Mouse (Mus musculus): ENCODE results near the gene Tlcd1.

Tlcd1 gene

DNA sequence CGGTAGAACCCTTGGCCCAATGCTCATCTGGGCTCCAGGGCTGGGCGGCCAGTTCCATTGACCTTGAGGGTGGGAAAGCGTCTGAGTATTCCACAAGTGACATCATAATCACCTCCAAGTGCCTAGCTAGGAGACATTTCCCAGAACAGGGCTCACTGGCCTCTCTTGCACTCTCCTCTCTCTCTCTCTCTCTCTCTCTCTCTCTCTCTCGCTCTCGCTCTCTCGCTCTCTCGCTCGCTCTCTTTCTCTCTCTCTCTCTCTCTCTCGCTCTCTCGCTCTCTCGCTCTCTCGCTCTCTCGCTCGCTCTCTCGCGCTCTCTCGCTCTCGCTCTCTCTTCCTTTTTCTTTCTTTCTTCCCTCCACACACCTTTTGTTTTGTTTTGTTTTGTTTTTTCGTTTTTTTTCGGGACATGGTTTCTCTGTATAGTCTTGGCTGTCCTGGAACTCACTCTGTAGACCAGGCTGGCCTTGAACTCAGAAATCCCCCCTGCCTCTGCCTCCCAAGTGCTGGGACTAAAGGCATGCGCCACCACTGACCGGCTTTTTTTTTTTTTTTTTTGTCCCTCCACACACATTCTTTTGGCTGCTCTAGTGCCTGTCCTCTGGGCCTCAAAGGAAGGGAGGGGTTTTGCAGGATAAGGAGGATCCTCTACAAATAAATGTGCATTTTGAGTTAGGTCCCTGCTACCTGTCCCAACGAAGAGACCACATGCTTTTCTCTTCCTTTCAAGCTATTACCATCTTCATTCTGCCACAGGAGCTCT, 18.8 kb downstream of the Tlcd1 start:
- CTCF ChIA-PET = no interaction called here

GRCm38 (mm10) chr11:78202372-78202771, 25.9 kb downstream of the Tlcd1 start:
- CTCF ChIA-PET = no interaction called here

DNA sequence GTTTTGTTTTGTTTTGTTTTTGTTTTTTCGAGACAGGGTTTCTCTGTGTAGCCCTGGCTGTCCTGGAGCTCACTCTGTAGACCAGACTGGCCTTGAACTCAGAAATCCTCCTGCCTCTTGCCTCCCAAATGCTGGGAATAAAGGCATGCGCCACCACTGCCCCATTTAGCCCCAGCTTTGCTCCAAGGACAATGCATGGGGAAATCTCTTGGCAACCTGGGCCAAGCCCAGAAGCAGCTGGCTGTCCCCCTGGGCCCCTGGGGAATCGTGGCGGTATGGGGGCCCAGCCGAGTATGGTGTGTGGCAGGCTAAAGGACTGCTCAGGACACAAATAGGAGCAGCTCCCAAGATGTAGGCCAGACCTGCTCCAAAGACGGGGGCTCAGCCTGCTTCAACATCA, 27.8 kb downstream of the Tlcd1 start:
- CTCF ChIA-PET = no interaction called here

DNA sequence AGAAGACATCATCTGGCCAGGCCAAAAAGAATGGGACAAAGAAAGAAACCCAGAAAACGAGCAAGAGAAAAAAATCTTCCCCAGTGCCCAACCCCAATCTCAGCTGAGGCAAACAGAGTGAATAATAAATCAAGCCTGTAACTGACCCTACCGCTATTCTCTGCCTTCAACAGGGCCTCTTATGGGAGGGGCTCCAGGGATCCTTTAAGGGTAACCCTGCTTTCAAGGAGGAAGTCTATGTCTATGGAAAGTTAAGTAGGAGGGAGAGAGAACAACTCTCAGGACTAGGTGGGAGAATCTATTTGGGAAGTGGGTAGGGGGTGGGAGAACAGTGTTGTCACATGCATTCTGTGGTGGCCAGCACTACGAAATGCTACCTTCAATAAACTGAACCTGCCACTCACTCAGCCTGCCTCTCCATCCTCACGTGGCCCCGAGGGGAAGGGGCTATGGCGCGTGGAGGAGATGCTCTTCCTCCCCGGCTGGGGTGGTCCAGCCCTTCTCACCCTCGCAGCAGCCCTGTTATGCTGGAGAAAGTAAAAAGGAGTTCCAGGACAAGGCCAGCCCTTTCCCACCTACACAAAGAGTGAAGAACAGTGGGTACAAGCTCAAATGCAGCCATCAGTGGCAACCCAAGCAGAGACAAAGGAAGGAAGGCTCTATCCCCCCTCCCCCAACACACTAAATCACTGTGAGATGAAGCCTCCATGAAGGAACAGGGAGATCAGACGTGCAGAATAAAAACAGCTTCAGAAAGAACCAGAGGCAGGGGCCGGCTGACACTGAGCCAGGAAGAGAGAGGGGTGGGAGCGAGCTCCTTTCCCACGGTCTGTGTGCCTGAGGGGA, 29.1 kb downstream of the Tlcd1 start:
- CTCF ChIA-PET = interaction anchor here (0.8 kb wide), 1 partner anchor 12 kb away, joined by 3 read pairs; no protein-coding TSS in a partner anchor

- CTCF ChIA-PET = no interaction called here
Measured at GRCm38 (mm10) chr11:78207190-78207589, 30.7 kb downstream of the Tlcd1 start.

DNA sequence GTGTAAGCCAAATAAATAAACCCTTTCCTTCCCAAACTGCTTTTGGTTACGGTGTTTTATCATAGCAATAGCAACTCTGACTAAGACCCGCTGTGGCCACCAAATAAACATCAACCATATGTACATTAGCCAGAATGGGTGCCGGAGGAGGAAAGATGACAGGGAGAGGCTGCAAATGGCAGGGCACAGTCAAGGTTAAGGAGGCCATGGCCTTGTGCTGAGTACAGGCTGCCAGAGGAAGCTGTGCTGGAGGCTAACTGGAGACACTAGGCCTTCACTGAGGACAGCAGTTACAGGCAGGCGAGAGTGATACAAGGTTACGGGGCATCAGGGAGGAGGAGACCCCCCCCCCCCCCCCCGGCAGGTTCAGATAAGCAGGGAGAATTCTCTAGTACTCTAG, 33.4 kb downstream of the Tlcd1 start:
- CTCF ChIA-PET = interaction anchor here (1.2 kb wide), 1 partner anchor 20 kb away, joined by 3 read pairs; no protein-coding TSS in a partner anchor

DNA sequence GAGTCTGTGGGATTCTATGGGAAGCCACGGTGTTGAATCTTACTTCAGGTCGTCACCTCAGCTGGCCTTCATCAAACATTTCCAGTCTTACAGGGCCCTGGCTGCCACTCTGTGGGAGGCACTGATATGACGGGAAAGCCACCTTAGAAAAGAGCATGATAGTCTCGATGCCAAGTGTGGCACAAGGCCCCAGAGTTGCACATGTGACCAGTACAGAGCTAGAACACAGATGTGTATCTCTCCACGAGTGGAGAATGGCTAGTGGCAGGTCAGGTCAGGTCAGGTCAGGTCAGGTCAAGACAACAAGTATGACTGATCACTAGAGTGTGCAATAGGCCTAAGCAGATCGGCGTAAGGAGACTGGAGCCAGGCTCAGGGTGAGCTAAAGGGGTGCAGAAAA, 34.1 kb downstream of the Tlcd1 start:
- CTCF ChIA-PET = interaction anchor here (0.6 to 1.2 kb wide), 4 partner anchors 19 to 50 kb away, joined by 3 to 9 read pairs (median 3); no protein-coding TSS in a partner anchor

GRCm38 (mm10) chr11:78211513-78211912, 35.0 kb downstream of the Tlcd1 start:
- CTCF ChIA-PET = interaction anchor here (0.6 to 1.2 kb wide), 2 partner anchors 22 to 34 kb away, joined by 3 read pairs; partner anchors contain the start of genes Sdf2 and Supt6

GRCm38 (mm10) chr11:78213086-78213817, 36.7 kb downstream of the Tlcd1 start:
- CTCF ChIA-PET = interaction anchor here (1.0 kb wide), 1 partner anchor 12 kb away, joined by 3 read pairs; no protein-coding TSS in a partner anchor

GRCm38 (mm10) chr11:78215709-78216317, 39.3 kb downstream of the Tlcd1 start:
- CTCF ChIA-PET = no interaction called here

- CTCF ChIA-PET = interaction anchor here (0.6 kb wide), 1 partner anchor 11 kb away, joined by 3 read pairs; no protein-coding TSS in a partner anchor
Measured at GRCm38 (mm10) chr11:78223586-78223985, 47.1 kb downstream of the Tlcd1 start.
